Mouse (Mus musculus): Measurements from ENCODE around the gene Mef2b. TPM values are rescaled to one million over a fixed set of nuclear protein-coding genes. Genes with fewer than 3 reads are reported as not detected.

The Mef2b gene
- total and polyA plus RNA-seq, 2 experiments, result 0.09 TPM; not detected in 1

DNA sequence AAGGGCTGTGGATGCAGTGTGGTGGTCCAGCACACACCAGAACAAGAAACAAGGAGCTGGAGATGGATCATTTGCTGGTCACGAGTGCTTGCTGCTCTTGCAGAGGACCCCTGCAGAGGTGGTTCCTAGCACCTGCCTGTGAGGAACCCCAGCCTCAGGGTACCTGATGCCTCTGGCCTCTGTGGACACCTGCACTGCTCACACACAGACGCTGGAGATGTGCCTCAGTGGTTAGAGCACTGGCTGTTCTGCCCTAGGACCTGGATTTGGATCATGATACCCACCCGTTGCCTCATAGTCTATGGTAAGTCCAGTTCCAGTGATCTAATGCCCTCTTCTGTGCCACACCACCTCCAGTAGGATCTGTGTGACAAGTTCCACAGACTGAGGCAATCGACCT, 2.9 kb upstream of the Mef2b start:
- no peak overlapping the region for H3K9ac ChIP-seq (ENCODE audit: low read depth, low read length)
- H3K27ac ChIP-seq (replicated peaks; ENCODE audit: insufficient read depth, low read depth, low read length), result no peak overlapping the region
- no peaks in the 10 kb centered on the region; the same call in 1 of the 2 replicates for H3K79me2 ChIP-seq (ENCODE audit: control insufficient read depth, insufficient read depth, low read length)
- DNase-seq (ENCODE audit: extremely low read depth, low read depth, low spot score), result peak; percentile 16
- 0 out of 2 replicates have a peak, but pooled peaks cover 3% of the 10 kb centered on the region for H3K36me3 ChIP-seq (ENCODE audit: control insufficient read depth, insufficient read depth, low read length)
- H3K4me3 ChIP-seq (ENCODE audit: insufficient read depth, low read depth, low read length), result no peak overlapping the region
- 72% methylated on average over 4 of the region's 4 CpGs for WGBS
- TF ChIP-seq CTCF (IDR thresholded peaks at IDR 0.05; ENCODE audit: low read depth, low read length), result no peak
- no peak for TF ChIP-seq POLR2A (IDR thresholded peaks at IDR 0.05; ENCODE audit: extremely low read depth, insufficient read depth, low read length)
- H3K4me1 ChIP-seq (ENCODE audit: control insufficient read depth, insufficient read depth, low read length), result peaks cover 14% of the 10 kb centered on the region
- H3K27me3 ChIP-seq (ENCODE audit: control insufficient read depth, insufficient read depth, low read length), result no peaks in the 10 kb centered on the region

GRCm38 (mm10) chr8:70137890-70138289, 1.6 kb upstream of the Mef2b start:
- 0 out of 2 replicates have a peak overlapping the region, but pooled peaks have one; percentile 73 for H3K27ac ChIP-seq (replicated peaks; ENCODE audit: insufficient read depth, low read depth, low read length)
- TF ChIP-seq POLR2A (IDR thresholded peaks at IDR 0.05; ENCODE audit: extremely low read depth, insufficient read depth, low read length) (no peak), CTCF (IDR thresholded peaks at IDR 0.05; ENCODE audit: low read depth, low read length) (no peak)
- H3K4me3 ChIP-seq (ENCODE audit: insufficient read depth, low read depth, low read length), result no peak overlapping the region

GRCm38 (mm10) chr8:70139981-70140380, 470 bp downstream of the Mef2b start:
- peak overlapping the region; percentile 73 for H3K4me3 ChIP-seq (ENCODE audit: insufficient read depth, low read depth, low read length)
- TF ChIP-seq CTCF (IDR thresholded peaks at IDR 0.05; ENCODE audit: low read depth, low read length) (no peak), POLR2A (IDR thresholded peaks at IDR 0.05; ENCODE audit: extremely low read depth, insufficient read depth, low read length) (no peak)
- H3K27me3 ChIP-seq (ENCODE audit: control insufficient read depth, insufficient read depth, low read length), result no peaks in the 10 kb centered on the region
- H3K9ac ChIP-seq (ENCODE audit: low read depth, low read length), result peak overlapping the region; percentile 81
- H3K4me1 ChIP-seq (ENCODE audit: control insufficient read depth, insufficient read depth, low read length), result peaks cover 11% of the 10 kb centered on the region
- peak overlapping the region; percentile 84 for H3K27ac ChIP-seq (replicated peaks; ENCODE audit: insufficient read depth, low read depth, low read length)
- no peaks in the 10 kb centered on the region; the same call in 1 of the 2 replicates for H3K36me3 ChIP-seq (ENCODE audit: control insufficient read depth, insufficient read depth, low read length)
- WGBS, result 5% methylated on average over 9 of the region's 9 CpGs
- no peaks in the 10 kb centered on the region; the same call in 1 of the 2 replicates for H3K79me2 ChIP-seq (ENCODE audit: control insufficient read depth, insufficient read depth, low read length)
- DNase-seq (ENCODE audit: extremely low read depth, low read depth, low spot score), result peak; percentile 12

More at GRCm38 (mm10) chr8:70137890-70138289, 1.6 kb upstream of the Mef2b start:
- Histone ChIP-seq H3K9ac (ENCODE audit: low read depth, low read length) (0 out of 2 replicates have a peak overlapping the region, but pooled peaks have one; percentile 48), H3K27me3 (ENCODE audit: control insufficient read depth, insufficient read depth, low read length) (no peaks in the 10 kb centered on the region), H3K36me3 (ENCODE audit: control insufficient read depth, insufficient read depth, low read length) (0 out of 2 replicates have a peak, but pooled peaks cover 3% of the 10 kb centered on the region), H3K79me2 (ENCODE audit: control insufficient read depth, insufficient read depth, low read length) (no peaks in the 10 kb centered on the region; the same call in 1 of the 2 replicates), H3K4me1 (ENCODE audit: control insufficient read depth, insufficient read depth, low read length) (peaks cover 11% of the 10 kb centered on the region)
- 56% methylated on average over 4 of the region's 4 CpGs for WGBS
- no peak for DNase-seq (ENCODE audit: extremely low read depth, low read depth, low spot score)

DNA sequence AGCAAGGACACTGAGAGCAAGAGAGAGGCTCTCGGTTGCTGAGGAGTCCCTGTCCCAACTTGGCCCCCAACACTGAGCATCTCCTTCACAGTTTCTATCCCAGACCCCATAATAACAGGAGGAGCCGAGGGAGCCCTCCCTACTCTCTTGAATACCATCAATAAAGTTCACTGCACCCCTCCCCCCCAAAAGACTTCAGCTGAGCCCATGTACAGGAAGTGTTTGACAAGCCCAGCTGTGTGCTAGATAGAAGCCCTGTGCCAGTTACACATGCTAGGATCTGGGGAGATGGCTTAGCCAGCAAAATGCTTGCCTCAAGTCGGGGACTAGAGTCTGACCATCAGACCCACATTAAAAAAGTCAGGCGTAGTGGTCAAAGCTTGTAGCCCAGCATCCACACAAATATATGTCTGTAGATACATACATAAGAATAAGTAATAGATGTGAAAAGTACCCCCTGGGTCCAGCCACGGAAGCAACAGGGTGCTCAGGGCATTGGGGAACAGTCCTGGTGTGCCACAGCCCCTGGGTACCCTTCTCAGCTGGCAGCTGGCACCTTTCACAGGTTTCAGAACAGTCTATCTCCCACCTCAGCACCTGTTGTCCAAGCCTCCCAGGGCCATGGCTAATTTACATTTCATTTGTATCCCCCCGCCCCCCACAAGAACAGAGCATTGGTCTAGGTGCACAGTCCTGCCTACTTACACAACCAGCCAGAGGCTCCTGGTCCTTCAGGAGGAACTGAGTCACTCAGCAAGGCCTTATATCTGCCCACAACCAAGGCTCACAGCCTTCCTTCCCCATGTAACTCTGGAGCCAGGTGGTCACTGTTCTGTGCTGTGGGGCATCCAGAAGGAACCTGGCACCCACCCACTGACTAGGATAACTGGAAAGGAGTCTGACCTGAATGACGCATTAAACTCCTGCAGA, 8.4 kb downstream of the Mef2b start:
- peaks cover 2% of the 10 kb centered on the region; the same call in 1 of the 2 replicates for H3K36me3 ChIP-seq (ENCODE audit: control insufficient read depth, insufficient read depth, low read length)
- no peak for DNase-seq (ENCODE audit: extremely low read depth, low read depth, low spot score)
- no peaks in the 10 kb centered on the region for H3K79me2 ChIP-seq (ENCODE audit: control insufficient read depth, insufficient read depth, low read length)
- no peak overlapping the region for H3K9ac ChIP-seq (ENCODE audit: low read depth, low read length)
- no peaks in the 10 kb centered on the region for H3K4me1 ChIP-seq (ENCODE audit: control insufficient read depth, insufficient read depth, low read length)
- no peaks in the 10 kb centered on the region for H3K27me3 ChIP-seq (ENCODE audit: control insufficient read depth, insufficient read depth, low read length)
- TF ChIP-seq POLR2A (IDR thresholded peaks at IDR 0.05; ENCODE audit: extremely low read depth, insufficient read depth, low read length) (no peak), CTCF (IDR thresholded peaks at IDR 0.05; ENCODE audit: low read depth, low read length) (no peak)
- 89% methylated on average over 7 of the region's 7 CpGs for WGBS
- no peak overlapping the region for H3K27ac ChIP-seq (replicated peaks; ENCODE audit: insufficient read depth, low read depth, low read length)
- no peak overlapping the region for H3K4me3 ChIP-seq (ENCODE audit: insufficient read depth, low read depth, low read length)

DNA sequence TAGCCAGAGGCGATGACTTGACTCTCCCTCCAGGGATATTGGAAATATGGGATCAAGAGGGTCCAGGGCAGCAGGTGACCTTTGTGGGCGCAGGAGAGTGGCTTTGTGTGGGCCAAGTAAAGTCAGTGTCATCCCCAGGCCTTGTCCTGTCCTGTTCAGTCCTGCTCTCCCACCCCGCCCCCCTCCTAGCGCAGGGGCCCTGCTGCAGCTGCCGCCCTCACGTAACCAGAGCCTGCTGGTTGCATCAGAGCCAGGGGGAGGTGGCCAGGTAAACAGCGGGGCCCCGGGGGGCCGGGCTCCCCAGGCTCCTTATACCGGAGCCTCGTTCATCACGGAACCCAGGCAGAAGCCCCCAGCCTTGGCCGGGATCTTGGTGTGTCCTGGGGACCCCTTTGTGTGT, 10.6 kb downstream of the Mef2b start:
- no peak for DNase-seq (ENCODE audit: extremely low read depth, low read depth, low spot score)
- TF ChIP-seq POLR2A (IDR thresholded peaks at IDR 0.05; ENCODE audit: extremely low read depth, insufficient read depth, low read length) (no peak), CTCF (IDR thresholded peaks at IDR 0.05; ENCODE audit: low read depth, low read length) (no peak)
- no peaks in the 10 kb centered on the region for H3K4me1 ChIP-seq (ENCODE audit: control insufficient read depth, insufficient read depth, low read length)
- no peaks in the 10 kb centered on the region for H3K27me3 ChIP-seq (ENCODE audit: control insufficient read depth, insufficient read depth, low read length)
- H3K4me3 ChIP-seq (ENCODE audit: insufficient read depth, low read depth, low read length), result no peak overlapping the region
- no peak overlapping the region for H3K27ac ChIP-seq (replicated peaks; ENCODE audit: insufficient read depth, low read depth, low read length)
- WGBS, result 21% methylated on average over 13 of the region's 13 CpGs
- no peaks in the 10 kb centered on the region for H3K79me2 ChIP-seq (ENCODE audit: control insufficient read depth, insufficient read depth, low read length)
- H3K36me3 ChIP-seq (ENCODE audit: control insufficient read depth, insufficient read depth, low read length), result 0 out of 2 replicates have a peak, but pooled peaks cover 2% of the 10 kb centered on the region
- no peak overlapping the region for H3K9ac ChIP-seq (ENCODE audit: low read depth, low read length)
